Mouse (Mus musculus): ENCODE data around the gene Lamb1.

DNA sequence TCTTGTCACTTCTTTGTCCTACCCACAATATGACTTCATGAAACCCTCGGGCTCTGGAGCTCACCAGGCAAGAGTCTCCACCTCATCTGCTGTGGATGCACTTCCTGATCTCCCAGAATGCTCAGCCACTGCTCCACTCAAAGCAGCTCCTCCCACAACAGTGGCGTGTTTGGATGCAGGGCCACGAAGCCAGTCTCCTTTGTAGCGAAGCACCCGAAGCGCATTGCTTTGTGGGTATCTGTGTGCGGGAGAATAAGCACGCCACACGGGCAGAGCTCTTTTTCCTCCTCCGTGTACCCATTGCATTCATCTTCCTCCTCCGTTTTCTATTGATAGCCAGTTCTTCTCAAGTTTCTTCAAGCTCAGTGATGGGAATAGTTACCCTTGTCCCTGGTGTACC, 112.2 kb downstream of the Lamb1 start:
- no peak for TF ChIP-seq CTCF (IDR thresholded peaks at IDR 0.05; ENCODE audit: extremely low read depth, insufficient read length, insufficient replicate concordance, low read depth, low read length)
- no peak for TF ChIP-seq POLR2A (IDR thresholded peaks at IDR 0.05; ENCODE audit: low read depth, low read length)

All from small intestine, adult 2 months (tissue).